Mouse (Mus musculus): ENCODE results near the gene Stk16.

Gene Stk16

GRCm38 (mm10) chr1:75210136-75211087 lies at the start of gene Stk16, which contains the start of gene Glb1l:
TSS of gene Stk16 (plus strand) at chr1:75210838.
TSS of gene Glb1l (minus strand) at chr1:75210813.
- DNase-seq (ENCODE audit: extremely low spot score), result peak; percentile 95

GRCm38 (mm10) chr1:75168093-75168471 lies 42.6 kb upstream of the Stk16 start:
- DNase-seq (ENCODE audit: extremely low spot score), result no peak

DNA sequence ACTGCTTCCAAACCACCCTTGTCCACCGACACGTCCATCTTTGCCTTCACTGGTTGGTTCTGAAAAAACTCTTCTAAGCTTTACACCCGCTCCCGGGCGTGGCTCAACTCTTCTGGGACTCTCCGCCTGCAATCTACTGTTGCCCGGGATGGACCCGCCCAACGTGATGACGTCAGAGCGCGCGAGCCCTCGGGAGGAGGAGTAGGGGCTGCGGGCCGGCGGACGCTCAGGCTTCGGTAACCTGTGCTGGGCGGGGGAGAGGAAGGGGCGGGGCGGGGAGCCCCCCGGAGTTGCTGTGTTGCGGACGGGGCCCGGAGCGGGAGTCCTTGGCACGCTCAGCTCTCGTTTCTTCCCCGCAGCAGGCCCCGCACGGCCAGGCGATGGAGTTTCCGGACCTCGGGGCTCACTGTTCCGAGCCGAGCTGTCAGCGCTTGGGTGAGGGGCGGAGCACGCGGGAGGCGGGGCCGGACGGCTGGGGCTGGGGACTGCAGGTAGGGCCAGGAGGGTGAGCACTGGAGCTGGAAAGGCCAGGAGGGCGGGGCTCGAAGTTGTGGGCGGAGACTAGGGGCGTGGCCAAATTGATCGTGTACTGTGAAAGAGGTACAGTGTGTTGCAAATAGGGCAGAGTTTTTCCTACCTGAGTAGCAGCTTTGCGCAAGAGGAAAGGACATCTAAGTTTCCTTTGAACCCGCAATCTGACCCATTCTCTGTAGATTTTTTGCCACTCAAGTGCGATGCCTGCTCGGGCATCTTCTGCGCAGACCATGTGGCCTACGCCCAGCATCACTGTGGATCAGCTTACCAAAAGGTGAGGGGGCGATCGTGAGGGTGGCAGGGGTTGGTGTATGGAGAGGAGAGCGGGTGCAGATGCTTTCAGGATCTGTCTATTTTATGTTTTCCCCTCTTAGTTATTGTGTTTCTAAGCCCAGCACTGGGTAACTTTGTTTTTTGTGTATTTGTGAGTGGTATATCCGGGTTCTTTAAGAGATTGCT lies 41.9 kb upstream of the Stk16 start, which contains the start of gene Zfand2b:
Gene Zfand2b, plus strand, starts transcription at position 175 of the 993 bp plus-strand sequence.
- peak; percentile 98 for DNase-seq (ENCODE audit: extremely low spot score)

DNA sequence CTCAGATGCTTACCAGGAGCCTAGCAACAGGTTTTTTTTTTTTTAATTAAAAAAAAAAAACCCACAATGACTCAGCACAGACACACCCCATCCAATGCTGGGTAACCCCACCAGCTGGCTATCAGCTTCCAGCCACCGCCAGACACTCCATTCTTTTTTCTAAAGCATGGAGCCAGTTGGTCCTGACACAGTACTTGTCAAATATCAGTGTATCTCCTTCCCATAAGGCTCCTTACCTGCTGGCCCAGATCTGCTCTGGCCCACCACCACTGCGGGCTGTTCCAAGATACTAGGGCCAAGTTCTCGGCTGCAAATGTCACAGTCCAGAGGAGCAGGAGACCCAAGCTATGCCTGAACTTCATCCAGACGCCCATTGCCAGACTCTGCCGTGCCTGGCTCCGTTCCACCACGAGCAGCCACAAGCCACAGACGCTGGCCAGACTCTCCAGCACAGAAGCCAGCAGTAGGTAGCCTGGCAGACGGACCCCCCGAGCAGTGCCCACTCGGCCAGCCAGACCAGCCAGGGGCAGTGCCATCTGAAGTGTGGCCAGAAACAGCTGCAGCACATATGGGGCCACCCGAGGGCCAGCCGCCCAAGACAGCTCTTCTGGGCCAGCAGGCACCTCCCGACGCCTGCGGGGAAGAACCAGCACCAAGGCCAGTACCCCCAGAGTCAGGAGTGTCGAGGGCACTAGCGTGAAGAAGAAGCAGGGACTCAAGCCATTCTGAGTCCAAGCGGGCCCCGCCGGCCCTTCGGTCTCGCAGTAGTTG lies 31.1 kb upstream of the Stk16 start:
- peak; percentile 8 for DNase-seq (ENCODE audit: extremely low spot score)

GRCm38 (mm10) chr1:75180105-75180590 lies 30.5 kb upstream of the Stk16 start, which contains the start of gene Abcb6:
TSS of gene Abcb6 (minus strand) at chr1:75180392.
- DNase-seq (ENCODE audit: extremely low spot score), result peak; percentile 89

GRCm38 (mm10) chr1:75180741-75181140 lies 29.9 kb upstream of the Stk16 start:
- no peak for DNase-seq (ENCODE audit: extremely low spot score)

DNA sequence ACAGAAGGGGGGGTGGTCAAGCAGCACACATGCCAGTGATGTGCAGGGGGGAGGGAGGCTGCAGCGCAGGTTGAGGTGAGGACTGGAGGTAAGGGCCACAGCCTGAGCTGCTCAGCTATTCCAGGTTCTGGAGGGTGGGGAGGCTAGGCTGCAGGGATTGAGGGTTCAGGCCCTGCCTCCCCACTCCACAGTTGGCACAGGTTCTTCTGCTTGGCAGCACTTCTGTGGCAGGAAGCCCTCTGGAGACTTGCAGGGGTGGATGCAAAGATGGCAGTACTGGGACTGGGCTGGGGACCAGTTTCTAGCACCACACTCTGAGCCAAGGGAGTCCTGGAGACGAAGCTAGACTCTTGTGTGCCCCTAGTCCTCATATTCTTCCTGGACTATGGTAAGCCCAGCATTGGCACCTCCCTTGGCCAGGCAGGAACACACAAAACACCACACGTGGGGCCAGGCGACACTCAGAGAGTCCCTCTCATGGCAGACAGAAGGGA lies 29.2 kb upstream of the Stk16 start:
- no peak for DNase-seq (ENCODE audit: extremely low spot score)

GRCm38 (mm10) chr1:75182160-75182559 lies 28.5 kb upstream of the Stk16 start:
- no peak for DNase-seq (ENCODE audit: extremely low spot score)

DNA sequence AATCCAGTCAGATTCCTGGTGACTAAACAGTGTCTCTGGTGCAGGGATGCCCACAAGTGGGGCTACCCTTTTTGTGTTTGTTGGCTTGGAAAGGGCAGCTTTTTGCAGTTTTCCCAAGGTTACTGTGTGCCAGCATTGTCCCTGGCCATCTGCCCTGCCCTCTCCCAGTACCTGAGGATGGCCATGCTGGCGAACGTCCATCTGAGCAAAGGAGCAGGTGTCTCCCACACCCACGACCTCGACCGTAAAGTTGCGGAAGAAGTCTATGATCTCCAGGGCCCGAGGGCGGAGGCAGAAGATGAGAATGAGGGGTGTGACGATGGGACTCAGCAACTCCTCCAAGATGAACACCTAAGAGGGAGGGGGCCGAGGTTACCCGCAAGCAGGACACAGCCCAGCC lies 25.1 kb upstream of the Stk16 start:
- no peak for DNase-seq (ENCODE audit: extremely low spot score)

- DNase-seq (ENCODE audit: extremely low spot score), result no peak
Measured at GRCm38 (mm10) chr1:75187126-75187525, 23.5 kb upstream of the Stk16 start.

GRCm38 (mm10) chr1:75187914-75188483 lies 22.6 kb upstream of the Stk16 start:
- no peak for DNase-seq (ENCODE audit: extremely low spot score)

GRCm38 (mm10) chr1:75190577-75190976 lies 20.1 kb upstream of the Stk16 start:
- no peak for DNase-seq (ENCODE audit: extremely low spot score)

- DNase-seq (ENCODE audit: extremely low spot score), result no peak
Measured at GRCm38 (mm10) chr1:75191258-75191621, 19.4 kb upstream of the Stk16 start.

GRCm38 (mm10) chr1:75191622-75192402 lies 18.8 kb upstream of the Stk16 start, which contains the start of the genes Ankzf1 and Atg9a:
TSS of gene Ankzf1 (plus strand) at chr1:75192151.
TSS of gene Atg9a (minus strand) at chr1:75192196.
- DNase-seq (ENCODE audit: extremely low spot score), result peak; percentile 96

GRCm38 (mm10) chr1:75192452-75192851 lies 18.2 kb upstream of the Stk16 start:
- no peak for DNase-seq (ENCODE audit: extremely low spot score)

- no peak for DNase-seq (ENCODE audit: extremely low spot score)
Measured at GRCm38 (mm10) chr1:75201236-75201635, 9.4 kb upstream of the Stk16 start.

GRCm38 (mm10) chr1:75208967-75209678 lies 1.5 kb upstream of the Stk16 start:
- DNase-seq (ENCODE audit: extremely low spot score), result peak; percentile 35

DNA sequence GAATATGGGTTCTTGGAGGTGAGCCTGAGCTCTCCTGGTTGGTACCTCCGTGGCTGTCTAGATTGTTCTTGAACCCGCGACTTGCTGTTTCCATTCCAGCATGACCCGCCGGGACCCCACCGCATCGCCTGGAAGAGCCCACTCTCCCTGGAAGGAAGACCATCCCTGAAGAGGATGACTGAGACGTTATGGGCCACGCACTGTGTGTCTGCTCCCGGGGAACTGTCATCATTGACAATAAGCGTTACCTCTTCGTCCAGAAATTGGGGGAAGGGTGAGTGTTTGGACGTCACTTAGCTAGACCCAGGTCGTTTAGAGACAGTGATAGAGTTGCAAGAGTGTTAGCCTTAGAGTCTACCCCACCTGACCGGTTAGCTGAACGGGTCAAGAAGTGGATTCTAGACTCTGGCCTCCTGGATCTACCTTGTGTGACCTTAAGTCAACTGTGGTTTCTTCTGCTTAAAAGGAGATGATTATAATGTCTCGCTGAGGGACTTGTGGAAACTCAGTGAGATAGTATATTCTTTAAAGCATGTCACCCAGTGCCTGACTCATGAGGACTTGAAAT lies 587 bp downstream of the Stk16 start:
- no peak for DNase-seq (ENCODE audit: extremely low spot score)

GRCm38 (mm10) chr1:75212542-75212941 lies 1.9 kb downstream of the Stk16 start:
- DNase-seq (ENCODE audit: extremely low spot score), result no peak

All from embryo, embryonic 9.5 days (tissue).